Mouse (Mus musculus): ENCODE measurements around the gene Amer3.
"Not testable (repeated sequence)": the region's sequence is repeated elsewhere in the genome, so short reads cannot be mapped to it uniquely, and the experiment has no call there.

Gene Amer3

DNA sequence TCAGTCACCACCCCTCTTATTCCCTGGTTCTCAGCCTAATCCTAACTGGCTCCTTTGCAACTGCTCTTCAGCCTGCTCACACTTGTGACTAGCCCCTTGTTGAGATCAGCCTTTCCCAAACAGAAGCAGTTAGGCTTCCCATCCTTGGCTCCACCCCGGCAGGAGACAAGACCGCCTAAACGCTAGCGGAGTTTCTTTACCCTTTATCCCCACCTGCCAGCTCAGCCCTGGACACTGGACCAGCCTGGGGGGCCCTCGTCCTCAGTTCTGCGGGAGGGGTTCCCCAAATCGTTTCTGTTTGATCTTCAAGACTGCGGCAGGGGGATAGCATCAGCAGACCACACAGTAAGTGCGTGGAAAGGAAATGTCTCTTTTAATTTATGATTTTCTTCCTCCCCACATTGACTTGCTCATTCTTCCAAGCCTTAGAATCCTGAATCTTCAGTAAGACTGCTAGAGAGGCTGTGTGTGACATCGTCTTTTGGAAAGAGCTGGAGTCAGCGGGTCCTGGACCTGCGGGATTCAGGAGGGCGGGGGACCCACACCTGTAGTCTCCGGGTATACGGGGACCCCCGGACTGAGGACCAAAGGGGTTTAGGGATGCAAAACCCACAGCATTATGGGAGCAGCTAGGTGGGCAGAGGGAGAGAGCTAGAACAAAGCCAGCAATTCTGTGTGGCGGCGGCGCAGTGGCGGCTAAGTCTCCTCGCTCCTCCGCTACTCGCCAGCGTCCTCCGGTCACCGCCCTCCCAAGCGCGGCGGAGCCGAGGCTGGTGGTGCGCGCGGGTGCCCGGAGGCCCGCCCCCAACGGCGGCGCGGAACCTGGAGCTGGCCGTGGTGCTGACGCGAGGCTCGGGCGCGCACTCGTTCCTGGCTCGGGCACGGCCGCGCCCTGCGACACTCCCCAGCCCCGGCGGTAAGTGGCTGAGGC, at the start of gene Amer3:
Amer3 (plus strand) TSS at position 807 of the 931 bp plus-strand sequence.
- peak; percentile 93 to 96 for DNase-seq

DNA sequence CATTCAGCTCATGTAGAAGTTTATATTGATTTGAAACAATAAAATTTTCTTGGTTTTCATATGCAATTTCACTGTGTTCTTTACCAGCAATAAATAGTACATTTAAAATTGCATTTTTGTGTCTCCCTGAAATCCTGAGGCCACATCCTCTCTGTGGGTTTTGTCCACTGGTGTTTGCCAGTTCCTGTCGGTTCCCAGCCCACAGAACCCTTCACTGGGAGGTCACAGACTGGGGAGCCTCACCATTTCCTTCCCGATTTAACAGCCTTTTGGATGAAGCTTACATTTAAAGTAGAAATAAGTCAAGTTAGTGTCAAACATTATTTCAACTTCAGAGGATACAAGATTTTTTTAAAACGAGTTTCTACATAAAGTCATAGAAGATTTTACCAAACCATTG, 44.9 kb upstream of the Amer3 start:
- DNase-seq, result not testable (repeated sequence)

DNA sequence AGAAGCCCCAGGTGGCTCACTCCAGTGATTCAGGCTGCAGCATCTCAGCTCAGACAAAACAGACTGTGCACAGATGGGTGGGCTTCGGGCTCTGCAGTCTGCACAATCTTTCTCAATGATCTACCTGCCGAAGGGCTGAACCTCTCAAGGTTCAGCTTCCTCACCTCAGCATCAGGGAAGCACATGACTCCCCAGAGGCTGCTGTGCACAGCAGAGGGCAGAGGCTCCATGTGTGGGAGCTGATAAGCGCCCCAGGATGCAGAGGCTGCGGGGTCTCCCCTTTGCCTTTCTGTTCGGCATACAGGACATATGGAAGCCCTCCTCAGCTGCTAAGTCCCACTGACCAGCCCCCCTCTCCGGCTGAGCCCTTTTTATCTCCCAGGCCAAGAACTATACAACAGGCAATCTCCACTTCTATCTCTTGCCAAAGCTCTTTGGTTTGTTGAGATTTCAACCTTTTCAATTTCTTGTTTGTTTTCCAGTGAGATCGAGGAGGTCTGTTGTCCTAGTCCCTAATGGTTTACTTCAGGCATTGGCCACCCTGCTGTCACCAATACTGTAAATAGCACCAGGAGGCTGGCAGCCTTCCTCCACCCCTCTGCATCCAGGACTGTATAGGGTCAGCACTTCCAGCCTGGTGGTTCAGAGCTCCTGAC, 44.3 kb upstream of the Amer3 start, which contains the start of gene Cfc1:
Cfc1 (plus strand) TSS at position 606 of the 656 bp plus-strand sequence.
- DNase-seq, result not testable (repeated sequence)

DNA sequence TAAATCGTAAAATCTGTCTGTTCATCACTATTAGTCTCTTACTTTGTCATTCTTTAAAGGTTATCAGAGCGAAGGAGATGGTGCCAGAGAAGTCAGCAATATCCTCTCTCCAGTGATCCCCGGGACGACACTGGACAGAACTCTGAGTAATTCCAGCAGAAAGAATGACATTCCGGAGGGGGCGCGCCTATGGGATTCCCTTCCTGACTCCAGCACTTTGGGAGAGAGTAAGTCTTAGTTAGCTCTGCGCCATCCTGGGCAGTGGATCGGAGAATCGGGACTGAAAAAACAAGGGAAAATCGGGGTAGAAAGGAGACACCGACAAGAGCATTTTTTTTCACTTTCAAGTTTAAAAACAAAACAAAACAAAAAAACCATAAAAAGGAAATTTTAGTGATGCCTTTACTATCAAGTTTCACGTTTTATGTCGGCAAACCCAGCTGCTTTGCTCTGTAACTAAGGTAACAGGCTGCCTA, 43.1 kb upstream of the Amer3 start:
- DNase-seq, result no peak

DNA sequence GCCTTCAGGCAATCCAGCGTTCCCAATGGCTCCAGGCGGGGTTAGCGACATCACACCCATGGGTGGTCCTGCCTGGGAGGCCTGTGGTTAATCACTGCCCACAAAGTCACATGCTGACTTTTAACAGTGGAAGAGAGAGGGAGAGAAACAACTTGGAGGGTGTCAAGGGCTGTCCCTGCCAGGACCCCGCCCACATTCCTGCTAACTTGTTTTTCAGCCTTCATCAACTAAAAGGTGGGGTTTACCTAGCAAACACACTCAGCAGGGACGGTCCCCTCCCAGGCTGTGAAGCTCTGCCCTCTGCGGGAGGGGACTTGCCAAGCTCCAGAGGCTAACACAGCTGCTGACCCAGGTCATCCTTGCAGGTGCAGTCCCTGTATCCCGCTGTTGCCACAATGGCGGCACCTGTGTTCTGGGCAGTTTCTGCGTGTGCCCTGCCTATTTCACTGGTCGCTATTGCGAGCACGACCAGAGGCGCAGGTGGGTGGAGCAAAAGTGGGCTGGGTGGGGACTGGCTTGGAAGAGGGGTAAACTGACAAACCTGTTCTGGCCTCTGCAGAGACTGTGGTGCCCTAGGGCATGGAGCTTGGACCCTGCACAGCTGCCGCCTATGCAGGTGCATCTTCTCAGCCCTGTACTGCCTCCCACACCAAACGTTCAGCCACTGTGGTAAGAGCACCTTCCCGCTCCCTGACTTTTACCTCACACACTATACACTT, 42.5 kb upstream of the Amer3 start:
- peak; percentile 28 to 29 for DNase-seq

DNA sequence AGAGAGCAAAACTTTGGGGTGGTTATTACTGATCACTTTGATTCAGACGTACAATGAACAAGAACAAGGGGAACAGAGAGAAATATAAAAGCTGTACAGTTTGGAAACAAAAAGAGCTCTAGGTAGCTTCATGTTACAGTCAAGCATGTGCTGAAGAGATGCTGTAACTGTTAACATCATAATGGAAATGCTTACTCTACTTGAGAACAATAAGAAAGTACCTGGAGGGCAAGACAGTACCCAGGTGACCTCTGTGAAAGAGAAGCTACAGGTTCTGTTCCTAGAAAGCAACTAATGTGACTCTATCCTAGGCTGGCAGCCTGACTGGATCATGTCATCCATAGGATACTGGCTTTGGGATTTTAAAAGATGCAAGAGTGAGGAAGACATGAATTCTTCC, 32.4 kb upstream of the Amer3 start:
- no peak for DNase-seq

DNA sequence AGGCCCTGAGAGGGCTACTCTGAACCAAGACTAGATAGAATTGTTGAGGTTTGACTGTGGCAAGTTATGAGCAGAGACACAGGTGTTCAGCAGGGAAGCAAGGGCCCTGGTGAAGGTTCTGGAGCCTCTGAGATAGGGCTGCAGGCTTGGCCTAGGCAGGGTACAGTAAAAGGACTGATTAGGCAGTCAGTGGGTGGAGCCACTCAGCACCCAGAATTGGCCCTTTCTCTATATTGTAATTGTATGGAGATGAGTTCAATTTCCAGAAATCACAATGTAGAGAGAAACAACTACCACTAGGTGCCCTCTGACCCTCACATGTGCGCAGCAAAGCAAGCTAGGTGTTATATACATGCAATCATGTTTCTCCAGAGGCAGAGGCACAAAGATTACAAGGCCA, 25.8 kb upstream of the Amer3 start:
- no peak for DNase-seq

DNA sequence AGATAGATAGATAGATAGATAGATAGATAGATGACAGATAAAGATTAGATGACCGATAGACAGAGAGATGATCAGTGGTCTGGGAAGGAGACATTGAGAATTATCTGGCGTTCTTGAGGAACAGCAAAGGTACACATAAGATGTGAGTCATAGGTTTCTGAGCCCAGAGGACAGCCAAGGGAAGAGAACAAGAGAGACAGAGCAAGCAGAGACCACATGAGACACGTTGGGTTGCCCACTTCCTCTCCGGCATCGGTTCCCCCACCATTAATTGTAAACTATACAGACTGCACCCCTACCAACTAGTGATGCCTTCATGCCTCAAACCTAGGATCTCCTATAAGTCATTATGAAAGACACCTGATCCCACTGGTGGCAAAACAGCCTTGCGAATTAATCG, 25.2 kb upstream of the Amer3 start:
- DNase-seq, result no peak

DNA sequence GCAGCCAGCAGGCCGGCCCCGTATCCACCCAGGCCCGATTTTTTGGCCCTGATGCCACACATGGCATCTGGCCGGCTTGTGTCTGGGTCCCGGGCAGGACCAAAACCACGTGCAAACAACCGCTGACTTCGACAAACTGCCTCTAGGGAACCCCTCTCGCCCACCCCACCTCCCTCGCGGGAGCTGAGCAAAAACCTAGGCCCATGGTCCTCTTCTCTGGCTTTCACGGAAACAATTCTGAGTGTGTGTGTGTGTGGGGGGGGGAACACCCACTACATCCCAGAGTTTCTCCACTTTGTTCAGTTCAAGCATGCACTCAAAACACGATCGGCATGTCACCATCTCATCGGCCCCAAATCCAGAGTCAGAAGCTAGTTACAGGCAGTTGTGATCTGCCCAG, 18.6 kb upstream of the Amer3 start, which contains the start of gene Prss40:
Prss40 (minus strand) TSS at position 101 of the 400 bp plus-strand sequence.
- DNase-seq, result no peak

DNA sequence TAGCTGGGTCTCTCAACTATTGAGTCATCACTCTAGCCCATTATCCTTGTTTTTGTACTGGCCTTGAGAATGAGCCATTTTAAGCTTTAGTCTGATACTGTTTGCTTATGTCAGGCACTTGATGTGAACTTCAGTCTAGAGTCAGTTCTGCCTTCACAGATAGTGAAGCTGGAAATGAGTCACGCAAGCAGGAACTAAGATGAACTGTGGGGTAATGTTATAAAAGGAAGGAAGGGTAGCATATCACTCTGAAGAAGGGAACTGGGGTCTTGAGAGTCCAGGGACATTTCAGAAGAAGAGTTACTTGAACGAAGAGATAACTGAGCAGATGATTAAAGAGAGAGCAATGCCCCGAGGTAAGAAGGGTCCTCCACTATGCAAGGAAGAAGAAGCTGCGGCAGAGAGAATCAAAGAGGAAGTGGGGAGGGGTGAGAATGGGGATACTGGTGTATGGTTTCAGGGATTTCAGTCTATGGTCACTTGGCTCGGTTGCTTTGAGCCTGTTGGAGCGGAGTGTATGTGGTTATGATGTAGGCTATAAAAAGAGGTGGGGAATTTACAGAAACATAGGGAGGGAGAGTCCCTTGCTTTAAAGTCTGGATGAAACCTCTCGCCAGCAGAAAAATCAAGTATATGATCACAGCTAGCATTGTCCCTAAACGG, 14.9 kb upstream of the Amer3 start:
- DNase-seq, result no peak

DNA sequence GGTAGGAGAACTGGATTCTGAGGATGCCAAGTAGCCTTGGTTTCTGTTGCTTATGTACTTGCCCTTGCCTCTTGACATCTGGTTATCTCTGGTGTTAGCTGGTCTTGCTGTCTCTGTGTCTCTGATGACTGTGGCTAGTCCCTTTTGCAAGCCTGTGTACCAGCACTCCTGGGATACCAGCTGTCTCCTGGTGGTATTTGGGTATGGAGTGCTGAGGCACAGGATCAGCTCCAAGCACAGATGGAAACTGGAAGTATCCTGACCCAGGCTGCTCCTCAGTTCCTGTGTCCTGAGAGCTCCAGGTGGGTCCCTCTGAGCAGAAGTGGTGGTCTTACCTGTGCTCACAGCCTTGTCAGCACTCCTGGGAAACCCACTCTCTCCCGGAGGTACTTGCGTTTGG, 11.3 kb upstream of the Amer3 start:
- no peak for DNase-seq

DNA sequence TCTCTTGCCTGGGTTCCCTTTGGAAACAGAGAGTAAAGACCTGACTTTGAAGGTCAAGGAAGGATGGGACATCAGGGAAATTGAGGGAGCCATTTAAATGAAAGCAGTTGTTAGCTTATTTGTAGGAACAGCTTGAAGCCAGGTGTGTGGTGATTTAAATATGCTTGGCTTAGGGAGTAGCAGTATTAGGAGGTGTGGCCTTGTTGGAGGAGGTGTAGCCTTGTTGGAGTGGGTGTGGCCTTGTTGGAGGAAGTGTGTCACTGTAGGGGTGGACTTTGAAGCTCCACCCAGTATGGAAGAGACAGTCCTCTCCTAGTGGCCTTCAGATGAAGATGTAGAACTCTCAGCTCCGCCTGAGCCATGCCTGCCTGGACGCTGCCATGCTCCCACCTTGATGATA, 9.6 kb upstream of the Amer3 start:
- no peak for DNase-seq

DNA sequence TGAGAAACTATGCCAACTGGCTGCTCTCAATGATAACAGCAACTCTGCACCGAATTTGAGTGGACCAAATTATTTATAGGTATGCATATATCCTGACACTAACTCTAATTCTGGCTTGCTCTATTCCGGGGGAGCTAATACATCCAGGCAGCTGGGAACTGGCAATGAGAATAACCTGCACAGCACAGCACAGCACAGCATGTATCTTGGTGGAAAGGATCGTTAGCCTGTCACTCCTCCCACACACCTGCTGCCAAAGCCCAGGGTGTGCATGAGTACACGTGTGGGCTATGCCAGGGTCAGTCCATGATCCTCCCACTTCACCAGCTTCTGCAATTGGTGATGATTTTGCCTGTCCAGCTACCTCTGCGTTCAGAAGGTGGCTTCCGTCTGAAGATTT, 8.0 kb upstream of the Amer3 start:
- DNase-seq, result peak; percentile 14 to 25

DNA sequence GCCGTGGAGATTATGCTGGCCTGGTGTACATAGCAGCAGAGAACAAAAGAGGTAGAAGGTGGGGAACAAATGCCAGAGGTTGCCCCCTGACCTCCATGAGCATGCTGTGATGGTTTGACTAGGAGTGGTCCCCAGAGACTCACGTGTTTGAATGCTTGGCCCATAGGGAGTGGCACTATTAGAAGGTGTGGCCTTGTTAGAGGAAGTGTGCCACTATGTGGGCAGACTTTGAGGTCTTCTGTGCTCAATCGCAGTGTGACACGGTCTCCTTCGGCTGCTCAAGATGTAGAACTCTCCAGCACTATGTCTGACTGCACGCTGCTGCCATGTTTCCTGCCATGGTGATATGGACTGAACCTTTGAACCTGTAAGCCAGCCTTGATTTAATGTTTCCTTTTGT, 6.2 kb upstream of the Amer3 start:
- DNase-seq, result no peak

DNA sequence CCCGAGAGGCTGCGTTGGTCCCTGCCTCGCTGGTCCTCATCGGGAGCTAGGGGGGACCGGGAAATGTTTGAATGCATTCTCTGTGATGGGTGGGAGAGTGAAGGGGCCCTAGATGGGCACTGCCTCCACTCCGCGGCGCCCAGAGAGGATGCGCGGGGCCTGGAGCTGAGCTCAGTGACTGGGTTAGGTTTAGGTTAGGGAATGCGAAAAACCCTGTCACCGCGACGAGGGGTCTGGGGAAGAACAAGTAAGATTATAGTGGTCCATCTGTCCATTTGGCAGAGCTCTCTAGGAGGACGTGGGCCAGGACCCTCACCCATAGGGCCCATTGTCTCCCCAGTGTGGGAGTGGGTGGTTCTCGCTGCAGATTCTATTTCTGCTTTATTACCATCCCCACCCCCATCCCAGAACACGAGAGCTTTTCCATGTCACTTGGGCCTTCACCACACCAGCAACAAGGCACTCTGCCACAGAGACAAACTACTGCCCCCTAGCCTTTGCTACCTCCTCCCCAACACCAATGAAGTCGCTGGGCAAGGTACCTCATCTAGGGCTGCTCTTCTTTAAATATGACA, 412 bp downstream of the Amer3 start:
- DNase-seq, result peak in 1 of 2 experiments; percentile 70

DNA sequence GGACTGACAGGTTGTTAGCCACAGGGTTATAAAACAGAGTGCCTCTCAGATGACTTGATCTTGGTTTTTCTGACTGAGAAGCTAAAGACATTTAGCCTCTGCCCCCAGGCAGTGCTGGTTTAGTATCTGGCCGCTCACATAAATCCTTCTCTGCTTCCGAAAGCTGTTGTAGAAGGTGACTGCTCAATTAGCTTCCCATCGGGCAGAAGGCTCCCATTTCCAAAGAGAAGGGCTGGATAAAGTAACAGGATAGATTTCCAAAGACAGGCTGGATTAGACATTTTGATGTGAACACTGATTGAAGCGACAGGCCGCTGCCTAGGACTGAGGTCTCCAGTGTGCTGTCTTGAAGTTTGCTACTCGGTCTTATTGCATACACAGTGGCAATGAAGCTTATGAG, 2.8 kb downstream of the Amer3 start:
- DNase-seq, result peak; percentile 20 to 51

DNA sequence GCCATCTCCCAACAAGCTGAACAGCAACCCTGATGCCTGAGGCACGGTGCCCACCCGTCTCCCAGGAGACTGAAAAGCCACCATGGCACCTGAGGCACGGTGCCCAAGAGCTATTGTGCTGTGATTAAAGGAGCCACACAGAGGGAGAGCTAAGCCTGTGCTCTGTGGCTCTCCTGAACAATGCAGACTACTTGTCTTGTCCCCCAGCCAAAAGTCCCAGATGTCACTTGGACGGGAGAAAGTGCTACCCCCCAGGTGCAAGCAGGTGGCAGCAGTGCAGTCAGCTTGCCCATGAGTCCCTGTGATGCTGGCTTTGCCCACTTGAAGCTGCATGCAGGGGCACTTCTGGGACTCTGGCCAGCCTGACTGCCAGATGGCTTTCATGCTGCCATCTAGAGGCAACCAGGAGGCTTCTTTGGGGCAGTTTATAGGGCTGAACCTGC, 4.4 kb downstream of the Amer3 start:
- DNase-seq, result peak; percentile 96 to 99

DNA sequence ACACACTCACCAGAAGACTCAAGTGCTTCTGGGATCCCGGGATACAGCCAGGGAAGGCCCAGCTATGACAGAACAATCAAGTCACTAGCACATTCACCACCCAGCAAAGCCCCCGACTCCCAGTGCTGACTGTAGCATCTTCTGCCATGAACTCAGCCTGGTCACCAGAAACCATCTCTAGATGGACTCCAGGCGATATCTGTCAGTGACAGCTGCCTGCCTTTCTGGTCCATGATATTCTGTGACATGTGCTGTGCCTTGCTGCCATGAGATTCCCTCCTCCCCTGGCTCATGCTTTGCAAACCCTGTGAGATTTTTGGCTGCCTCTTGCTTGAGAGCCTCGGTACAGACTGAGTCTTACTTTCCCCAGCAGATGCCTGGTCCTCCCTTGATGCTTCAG, 5.3 kb downstream of the Amer3 start:
- DNase-seq, result peak; percentile 62 to 69

DNA sequence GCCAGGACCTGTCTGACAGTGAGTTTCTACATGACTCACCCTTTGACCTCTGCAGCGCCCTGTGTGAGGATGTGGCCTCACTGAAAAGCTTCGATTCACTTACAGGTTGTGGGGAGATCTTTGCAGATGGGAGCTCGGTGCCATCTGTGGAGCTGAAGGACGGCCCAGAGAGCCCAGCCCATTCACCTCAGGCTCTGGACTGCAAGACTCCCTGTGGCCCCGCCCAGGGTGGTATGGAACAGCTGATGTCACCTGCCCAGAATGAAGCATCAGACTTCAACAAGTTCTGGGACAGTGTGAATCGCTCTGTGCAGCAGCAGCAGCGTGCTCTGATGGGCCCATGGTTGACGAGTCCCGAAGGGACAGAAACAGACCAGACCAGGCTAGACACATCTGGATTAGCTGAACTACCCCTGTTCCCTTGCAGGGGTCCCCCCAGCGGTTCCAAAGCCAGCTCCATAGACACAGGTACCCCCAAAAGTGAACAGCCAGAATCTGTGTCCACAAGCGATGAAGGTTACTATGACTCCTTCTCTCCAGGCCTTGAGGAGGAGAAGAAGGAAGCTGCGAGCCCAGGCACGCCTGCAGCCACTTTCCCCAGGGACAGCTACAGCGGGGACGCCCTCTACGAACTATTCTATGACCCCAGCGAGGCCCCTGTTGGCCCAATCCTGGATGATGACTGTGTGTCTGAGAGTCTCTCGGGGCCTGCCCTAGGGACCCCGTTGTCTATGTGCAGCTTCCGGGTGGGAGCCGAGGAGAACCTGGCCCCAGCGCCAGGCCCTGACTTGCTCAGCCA, 8.0 kb downstream of the Amer3 start:
- peak; percentile 14 to 27 for DNase-seq

DNA sequence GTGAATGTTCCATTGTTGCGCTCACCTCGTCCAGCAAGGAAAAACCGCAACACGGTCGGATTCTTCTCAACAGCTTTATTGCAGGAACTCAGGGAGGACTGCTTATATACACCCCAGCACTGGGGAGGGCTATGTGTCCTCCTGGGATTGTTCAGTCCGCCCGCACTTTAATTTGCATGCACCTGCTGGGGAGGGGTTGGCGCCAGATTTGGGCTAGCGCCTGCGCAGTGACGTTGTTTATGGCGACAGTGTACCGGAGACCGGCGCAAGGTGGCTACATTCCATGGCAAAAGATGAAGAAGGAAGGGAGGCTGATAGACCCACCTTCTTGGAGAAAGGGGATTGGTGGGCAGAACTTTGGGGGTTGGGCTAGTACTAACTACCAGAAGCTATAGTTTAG, 20.5 kb downstream of the Amer3 start:
- peak; percentile 47 to 52 for DNase-seq

Measured in cerebellum, postnatal 25 days (tissue).